Mouse (Mus musculus): ENCODE measurements around the gene Ell. TPM values are rescaled to one million over a fixed set of nuclear protein-coding genes. Genes with fewer than 3 reads are reported as not detected.

The Ell gene
- total RNA-seq, 4 experiments from 2014 or later = 11.9 to 14.7 (median 12.3) TPM

DNA sequence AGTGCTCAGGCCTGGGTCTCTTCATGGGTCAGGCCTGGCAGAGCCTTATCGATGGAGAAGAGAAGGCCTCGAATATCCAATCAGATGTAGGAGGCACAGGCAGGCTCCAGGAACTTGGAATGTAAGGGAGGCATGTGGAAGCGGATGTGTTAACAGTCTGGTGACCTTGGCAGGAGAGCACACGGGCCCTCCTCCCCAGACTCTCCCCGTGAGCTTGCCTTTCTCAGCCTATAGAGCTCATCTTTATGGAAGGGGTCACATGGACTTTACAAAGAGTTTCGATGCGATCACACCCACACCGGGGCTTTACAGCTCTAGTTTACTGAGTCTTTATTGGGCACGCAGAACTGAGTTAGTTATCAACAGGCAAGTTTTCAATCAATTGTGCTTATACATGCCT, 99.5 kb downstream of the Ell start:
- no peak for DNase-seq (ENCODE audit: low spot score in 2 of 2)

Other genes with a start within 250 kb of the Ell start
- 10 to 100 TPM; 25.8 to 35.3 (median 33.9) TPM for gene Ddx49, start 237.0 kb upstream of the Ell start, total RNA-seq (2022)
- gene Cope, start 236.9 kb upstream of the Ell start, total RNA-seq (2022) = 100 to 1,000 TPM; 112 to 126 (median 121) TPM
- gene Cers1, start 223.7 kb upstream of the Ell start, total RNA-seq (2022) = 10 to 100 TPM; 16.5 to 25.1 (median 20.2) TPM
- gene Gdf1, start 209.6 kb upstream of the Ell start, total RNA-seq (2022) = 1 to 10 TPM in 1 of 4 experiments, under 1 TPM in 1, not detected in 2; 0.75 to 2.7 TPM
- gene Upf1, start 186.2 kb upstream of the Ell start, total RNA-seq (2022) = 10 to 100 TPM; 29.7 to 32.7 (median 30.8) TPM
- gene Comp, start 165.9 kb upstream of the Ell start, total RNA-seq (2022) = 10 to 100 TPM in 2 of 4 experiments, 1 to 10 TPM in 2; 2.7 to 16.7 (median 8.4) TPM
- 10 to 100 TPM in 1 of 4 experiments, 1 to 10 TPM in 3; 7.1 to 15.3 (median 7.6) TPM for gene Crtc1, start 99.9 kb upstream of the Ell start, total RNA-seq (2022)
- gene Klhl26, start 62.5 kb upstream of the Ell start, total RNA-seq (2022) = 1 to 10 TPM; 6.6 to 9.7 (median 7.5) TPM
- not detected for gene Tmem59l, start 52.1 kb upstream of the Ell start, total RNA-seq (2022)
- gene Crlf1, start 46.3 kb upstream of the Ell start, total RNA-seq (2022) = 1 to 10 TPM; 1.1 to 2.5 (median 2.3) TPM
- 100 to 1,000 TPM; 175 to 196 (median 181) TPM for gene Rex1bd, start 32.7 kb upstream of the Ell start, total RNA-seq (2022)
- 100 to 1,000 TPM; 794 to 918 (median 839) TPM for gene Uba52, start 28.7 kb upstream of the Ell start, total RNA-seq (2022)
- gene Fkbp8, start 11.7 kb upstream of the Ell start, total RNA-seq (2022) = 100 to 1,000 TPM; 113 to 123 (median 120) TPM
- gene Kxd1, start 11.5 kb upstream of the Ell start, total RNA-seq (2022) = 10 to 100 TPM; 68.3 to 80.8 (median 76.7) TPM
- gene Isyna1, start 54.9 kb downstream of the Ell start, total RNA-seq (2022) = 1 to 10 TPM; 1.9 to 3.4 (median 2.4) TPM
- gene Ssbp4, start 69.4 kb downstream of the Ell start, total RNA-seq (2022) = 10 to 100 TPM in 3 of 4 experiments, 1 to 10 TPM in 1; 8.5 to 19.2 (median 10.4) TPM
- under 1 TPM in 3 of 4 experiments, not detected in 1; 0.17 to 0.49 (median 0.22) TPM for gene Lrrc25, start 76.7 kb downstream of the Ell start, total RNA-seq (2022)
- under 1 TPM in 1 of 4 experiments, not detected in 3; 0.24 TPM for gene Gdf15, start 93.0 kb downstream of the Ell start, total RNA-seq (2022)
- 10 to 100 TPM; 13.6 to 19.0 (median 15.7) TPM for gene Pgpep1, start 120.9 kb downstream of the Ell start, total RNA-seq (2022)
- 10 to 100 TPM; 64.4 to 75.4 (median 70.3) TPM for gene Lsm4, start 133.8 kb downstream of the Ell start, total RNA-seq (2022)
- 10 to 100 TPM; 31.9 to 42.0 (median 38.3) TPM for gene Jund, start 159.5 kb downstream of the Ell start, total RNA-seq (2022)
- gene Iqcn, start 164.0 kb downstream of the Ell start, total RNA-seq (2022) = not detected
- gene Gm3336, start 179.1 kb downstream of the Ell start, total RNA-seq (2022) = not detected
- 1 to 10 TPM in 2 of 4 experiments, under 1 TPM in 2; 0.65 to 2.3 (median 1.1) TPM for gene Pde4c, start 184.3 kb downstream of the Ell start, total RNA-seq (2022)
- 10 to 100 TPM; 28.5 to 34.0 (median 32.3) TPM for gene Rab3a, start 215.2 kb downstream of the Ell start, total RNA-seq (2022)
- 10 to 100 TPM; 19.7 to 24.6 (median 22.2) TPM for gene Mpv17l2, start 221.5 kb downstream of the Ell start, total RNA-seq (2022)
- 10 to 100 TPM; 14.5 to 17.4 (median 16.0) TPM for gene Pik3r2, start 237.3 kb downstream of the Ell start, total RNA-seq (2022)

Measured in gastrocnemius, adult 8-10 months (tissue).